Mouse (Mus musculus): Measurements from ENCODE around the gene Mgat4b.

GRCm38 (mm10) chr11:50203302-50203827 is 7.3 kb upstream of the Mgat4b start:
- TF ChIP-seq POLR2A (IDR thresholded peaks at IDR 0.05; ENCODE audit: insufficient read depth, low read depth, low read length) = no peak
- no peak for TF ChIP-seq CTCF (IDR thresholded peaks at IDR 0.05; ENCODE audit: insufficient read depth, low read depth, low read length)

Measured in olfactory bulb, adult 2 months (tissue).